Mouse (Mus musculus) retina, adult 2 months (tissue): Measurements from ENCODE around the gene Olfr1331.
"Not testable (repeated sequence)": the region's sequence is repeated elsewhere in the genome, so short reads cannot be mapped to it uniquely, and the experiment has no call there.

Experiments
- DNase-seq: peaks from one replicate; pipeline ENCODE4 v3.0.0-alpha.2; 2012; ENCODE audit warnings: low read depth, low spot score

Gene Olfr1331

GRCm38 (mm10) chr4:118864349-118864748, at the start of gene Olfr1331:
Gene Olfr1331 (plus strand): TSS chr4:118864649.
- DNase-seq: no peak

- peak; percentile 1 for DNase-seq
These were observed 45.5 kb upstream of the Olfr1331 start for GRCm38 (mm10) chr4:118818921-118819320.

GRCm38 (mm10) chr4:118836179-118836578, 28.3 kb upstream of the Olfr1331 start, which contains the start of gene Olfr1333:
Gene Olfr1333 (minus strand): TSS chr4:118836279.
- DNase-seq: no peak

- DNase-seq: no peak
These were observed 2.7 kb upstream of the Olfr1331 start for GRCm38 (mm10) chr4:118861791-118862190.

- DNase-seq: no peak
These were observed 1.7 kb upstream of the Olfr1331 start for GRCm38 (mm10) chr4:118862704-118863103.

- DNase-seq: no peak
These were observed 3.1 kb downstream of the Olfr1331 start for GRCm38 (mm10) chr4:118867566-118867965.

GRCm38 (mm10) chr4:118888297-118888696, 23.8 kb downstream of the Olfr1331 start, which contains the start of gene Olfr1330:
Gene Olfr1330 (plus strand): TSS chr4:118888597.
- DNase-seq: no peak

GRCm38 (mm10) chr4:118901981-118902380, 37.5 kb downstream of the Olfr1331 start:
- DNase-seq: no peak

GRCm38 (mm10) chr4:118917365-118917764, 52.9 kb downstream of the Olfr1331 start, which contains the start of gene Olfr1329:
Gene Olfr1329 (minus strand): TSS chr4:118917465.
- DNase-seq: not testable (repeated sequence)
